ENCODE assay signal across 37 mouse cellular contexts in the genomic region with DNA sequence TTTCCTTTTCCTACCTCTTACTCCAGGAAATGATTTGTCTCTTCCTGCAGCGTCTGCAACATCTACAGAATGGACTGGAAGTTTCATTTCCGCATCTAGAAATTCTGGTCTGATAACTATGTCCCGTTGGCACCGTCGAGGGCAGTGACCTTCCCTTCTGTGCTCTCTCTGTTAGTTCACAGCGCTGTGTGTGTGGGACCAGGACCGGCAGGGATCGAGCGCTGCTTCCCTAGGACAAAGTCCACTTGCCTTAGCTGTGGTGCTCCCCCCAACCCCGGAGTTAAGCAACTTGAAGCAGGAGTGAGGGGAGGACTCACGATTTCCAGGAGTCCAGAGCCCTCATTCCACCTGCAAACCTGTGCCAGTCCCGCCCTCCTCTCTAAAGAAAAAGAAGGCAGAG. TPM values are rescaled to one million over a fixed set of nuclear protein-coding genes. Genes with fewer than 3 reads are reported as not detected.
"Had no signal": no experiment of that assay in that cellular context is flagged by ENCODE, and none has a peak within 500 bp of the region (broad histone marks: within the 10 kb centered on the region; RNA-seq: fewer than 3 reads in every experiment).

No protein-coding gene starts in this region.

- ATAC-seq: hindbrain, postnatal 0 days had no signal

- H3K4me1 ChIP-seq: heart, embryonic 10.5 days; heart, embryonic 12.5 days; hindbrain, embryonic 13.5 days; hindbrain, embryonic 15.5 days; limb, embryonic 13.5 days; limb, embryonic 15.5 days; liver, embryonic 13.5 days had no signal

- H3K4me3 ChIP-seq: gastrocnemius, adult 2 months; heart, embryonic 10.5 days; heart, embryonic 12.5 days; hindbrain, embryonic 13.5 days; hindbrain, embryonic 15.5 days; layer of hippocampus, adult 2 months; left cerebral cortex, adult 2 months; limb, embryonic 13.5 days; limb, embryonic 15.5 days; liver, embryonic 13.5 days had no signal

- DNase-seq: gastrocnemius, adult 2 months; gastrocnemius, postnatal 10 days; gastrocnemius, postnatal 25 days; heart, adult 18-20 months; heart, postnatal 14 days; heart, postnatal 36 days; kidney, adult 18-20 months; kidney, adult 8-10 months; kidney, postnatal 10 days; kidney, postnatal 25 days; kidney, postnatal 4 days; left cerebral cortex, postnatal 4 days; liver, embryonic 13.5 days had no signal

- H3K27ac ChIP-seq: gastrocnemius, adult 2 months; heart, embryonic 10.5 days; hindbrain, embryonic 13.5 days; hindbrain, embryonic 15.5 days; hindbrain, postnatal 0 days; layer of hippocampus, adult 2 months; left cerebral cortex, adult 2 months; limb, embryonic 13.5 days; limb, embryonic 15.5 days; liver, embryonic 13.5 days had no signal

- H3K9ac ChIP-seq: heart, embryonic 12.5 days; hindbrain, embryonic 13.5 days; hindbrain, embryonic 15.5 days; limb, embryonic 13.5 days; limb, embryonic 15.5 days; liver, embryonic 13.5 days had no signal

- H3K4me2 ChIP-seq: heart, embryonic 12.5 days; hindbrain, embryonic 13.5 days; hindbrain, embryonic 15.5 days; limb, embryonic 13.5 days; limb, embryonic 15.5 days; liver, embryonic 13.5 days had no signal

- H3K36me3 ChIP-seq: heart, embryonic 10.5 days; heart, embryonic 12.5 days; hindbrain, embryonic 13.5 days; hindbrain, embryonic 15.5 days; limb, embryonic 13.5 days; limb, embryonic 15.5 days; liver, embryonic 13.5 days had no signal

- H3K9me3 ChIP-seq: heart, embryonic 10.5 days; hindbrain, embryonic 13.5 days; hindbrain, embryonic 15.5 days; limb, embryonic 15.5 days; liver, embryonic 13.5 days had no signal

RNA-seq across cellular contexts. Expression of a gene that starts 29.3 kb away (rescaled TPM):
- total RNA-seq: gastrocnemius, adult 2 months; gastrocnemius, postnatal 10 days; gastrocnemius, postnatal 25 days; gastrocnemius, postnatal 4 days; granulocyte monocyte progenitor cell, adult 5-6 weeks; heart, adult 18-20 months; heart, adult 8-10 months; heart, postnatal 14 days; heart, postnatal 36 days; hematopoietic stem cell, adult 5-6 weeks; hindbrain, postnatal 0 days; layer of hippocampus, adult 2 months; layer of hippocampus, postnatal 10 days; layer of hippocampus, postnatal 25 days; left cerebral cortex, adult 2 months; left cerebral cortex, postnatal 10 days; left cerebral cortex, postnatal 25 days; left cerebral cortex, postnatal 4 days had no signal
- polyA plus RNA-seq: frontal cortex, adult 2 months; heart, embryonic 10.5 days; heart, embryonic 12.5 days; heart, embryonic 14.5 days; hindbrain, embryonic 11.5 days; hindbrain, embryonic 13.5 days; hindbrain, embryonic 15.5 days; hindbrain, postnatal 0 days; intestine, embryonic 14.5 days; kidney, embryonic 14.5 days; kidney, embryonic 16.5 days; limb, embryonic 11.5 days; limb, embryonic 13.5 days; limb, embryonic 15.5 days; liver, embryonic 13.5 days had no signal

RNA-seq across cellular contexts. Expression of a gene that starts 31.2 kb away (rescaled TPM):
- total RNA-seq: gastrocnemius, adult 2 months; gastrocnemius, postnatal 10 days; gastrocnemius, postnatal 25 days; gastrocnemius, postnatal 4 days; granulocyte monocyte progenitor cell, adult 5-6 weeks; heart, adult 18-20 months; heart, postnatal 36 days; hematopoietic stem cell, adult 5-6 weeks; left cerebral cortex, adult 2 months; left cerebral cortex, postnatal 25 days had no signal
- polyA plus RNA-seq: heart, embryonic 10.5 days; heart, embryonic 12.5 days; heart, embryonic 14.5 days; kidney, embryonic 14.5 days; kidney, embryonic 16.5 days; limb, embryonic 13.5 days; limb, embryonic 15.5 days; liver, embryonic 13.5 days had no signal

RNA-seq across cellular contexts. Expression of a gene that starts 53.0 kb away (rescaled TPM):
- total RNA-seq: gastrocnemius, adult 2 months; gastrocnemius, postnatal 10 days; gastrocnemius, postnatal 25 days; gastrocnemius, postnatal 4 days; granulocyte monocyte progenitor cell, adult 5-6 weeks; heart, adult 18-20 months; heart, postnatal 14 days; heart, postnatal 36 days; hematopoietic stem cell, adult 5-6 weeks; hindbrain, postnatal 0 days; layer of hippocampus, adult 2 months; layer of hippocampus, postnatal 10 days; layer of hippocampus, postnatal 25 days; left cerebral cortex, adult 2 months; left cerebral cortex, postnatal 10 days; left cerebral cortex, postnatal 25 days; left cerebral cortex, postnatal 4 days had no signal
- polyA plus RNA-seq: frontal cortex, adult 2 months; heart, embryonic 12.5 days; heart, embryonic 14.5 days; hindbrain, embryonic 13.5 days; kidney, embryonic 14.5 days; kidney, embryonic 16.5 days; limb, embryonic 11.5 days; limb, embryonic 13.5 days; limb, embryonic 15.5 days; liver, embryonic 13.5 days had no signal
